Mouse (Mus musculus): ENCODE results near the gene S100a13. TPM values are rescaled to one million over a fixed set of nuclear protein-coding genes. Genes with fewer than 3 reads are reported as not detected.

S100a13 gene
- total and polyA plus RNA-seq, 2 experiments from 2014 or later, result 7.3 to 21.1 TPM

GRCm38 (mm10) chr3:90503444-90503843 lies 10.8 kb upstream of the S100a13 start:
- Histone ChIP-seq H3K27ac (ENCODE audit: low read depth, low read length) (no peak overlapping the region), H3K4me3 (ENCODE audit: low read depth, low read length) (no peak overlapping the region), H3K27me3 (ENCODE audit: insufficient read depth, low read length) (no peaks in the 10 kb centered on the region), H3K9ac (replicated peaks; ENCODE audit: low read length, poor library complexity, severe bottlenecking) (no peak overlapping the region), H3K4me2 (ENCODE audit: low read depth, low read length, poor library complexity, severe bottlenecking) (no peak overlapping the region), H3K9me3 (ENCODE audit: low read length) (no peaks in the 10 kb centered on the region), H3K4me1 (ENCODE audit: insufficient read depth, low read length) (peaks cover 7% of the 10 kb centered on the region; the same call in 1 of the 2 replicates), H3K36me3 (ENCODE audit: insufficient read depth, low read length) (peaks cover 31% of the 10 kb centered on the region; the same call in 1 of the 2 replicates)
- WGBS, result 71% methylated on average over 4 of the region's 4 CpGs
- ATAC-seq (ENCODE audit: low FRiP score) (no peak), DNase-seq (ENCODE audit: low spot score) (no peak)
- TF ChIP-seq CTCF (IDR thresholded peaks at IDR 0.05), result no peak

GRCm38 (mm10) chr3:90505216-90505615 lies 9.0 kb upstream of the S100a13 start:
- Histone ChIP-seq H3K27ac (ENCODE audit: low read depth, low read length) (no peak overlapping the region), H3K36me3 (ENCODE audit: insufficient read depth, low read length) (peaks cover 23% of the 10 kb centered on the region; the same call in 1 of the 2 replicates), H3K4me1 (ENCODE audit: insufficient read depth, low read length) (peaks cover 10% of the 10 kb centered on the region; the same call in 1 of the 2 replicates), H3K27me3 (ENCODE audit: insufficient read depth, low read length) (no peaks in the 10 kb centered on the region), H3K9ac (replicated peaks; ENCODE audit: low read length, poor library complexity, severe bottlenecking) (no peak overlapping the region), H3K4me2 (ENCODE audit: low read depth, low read length, poor library complexity, severe bottlenecking) (no peak overlapping the region), H3K4me3 (ENCODE audit: low read depth, low read length) (no peak overlapping the region), H3K9me3 (ENCODE audit: low read length) (no peaks in the 10 kb centered on the region)
- TF ChIP-seq CTCF (IDR thresholded peaks at IDR 0.05), result no peak
- ATAC-seq (ENCODE audit: low FRiP score) (no peak), DNase-seq (ENCODE audit: low spot score) (no peak)
- WGBS, result 92% methylated on average over 5 of the region's 5 CpGs

GRCm38 (mm10) chr3:90506362-90506761 lies 7.9 kb upstream of the S100a13 start:
- 97% methylated on average over 3 of the region's 3 CpGs for WGBS
- Histone ChIP-seq H3K4me3 (ENCODE audit: low read depth, low read length) (no peak overlapping the region), H3K9me3 (ENCODE audit: low read length) (no peaks in the 10 kb centered on the region), H3K4me1 (ENCODE audit: insufficient read depth, low read length) (peaks cover 10% of the 10 kb centered on the region; the same call in 1 of the 2 replicates), H3K27ac (ENCODE audit: low read depth, low read length) (no peak overlapping the region), H3K36me3 (ENCODE audit: insufficient read depth, low read length) (peaks cover 20% of the 10 kb centered on the region; the same call in 1 of the 2 replicates), H3K4me2 (ENCODE audit: low read depth, low read length, poor library complexity, severe bottlenecking) (no peak overlapping the region), H3K27me3 (ENCODE audit: insufficient read depth, low read length) (no peaks in the 10 kb centered on the region), H3K9ac (replicated peaks; ENCODE audit: low read length, poor library complexity, severe bottlenecking) (no peak overlapping the region)
- DNase-seq (ENCODE audit: low spot score) (no peak), ATAC-seq (ENCODE audit: low FRiP score) (no peak)
- TF ChIP-seq CTCF (IDR thresholded peaks at IDR 0.05), result no peak

GRCm38 (mm10) chr3:90508287-90508949 lies 5.8 kb upstream of the S100a13 start:
- peak overlapping the region; percentile 96 for H3K27ac ChIP-seq (ENCODE audit: low read depth, low read length)
- ATAC-seq (ENCODE audit: low FRiP score) (no peak), DNase-seq (ENCODE audit: low spot score) (no peak)
- H3K9ac ChIP-seq (replicated peaks; ENCODE audit: low read length, poor library complexity, severe bottlenecking), result peak overlapping the region; percentile 99
- H3K9me3 ChIP-seq (ENCODE audit: low read length), result no peaks in the 10 kb centered on the region
- peaks cover 7% of the 10 kb centered on the region; the same call in 1 of the 2 replicates for H3K36me3 ChIP-seq (ENCODE audit: insufficient read depth, low read length)
- H3K27me3 ChIP-seq (ENCODE audit: insufficient read depth, low read length), result 0 out of 2 replicates have a peak, but pooled peaks cover 5% of the 10 kb centered on the region
- TF ChIP-seq CTCF (IDR thresholded peaks at IDR 0.05), result peak; percentile 51
- H3K4me1 ChIP-seq (ENCODE audit: insufficient read depth, low read length), result peaks cover 10% of the 10 kb centered on the region; the same call in 1 of the 2 replicates
- peak overlapping the region; percentile 92 for H3K4me3 ChIP-seq (ENCODE audit: low read depth, low read length)
- 2% methylated on average over 20 of the region's 20 CpGs for WGBS
- peak overlapping the region; percentile 64 for H3K4me2 ChIP-seq (ENCODE audit: low read depth, low read length, poor library complexity, severe bottlenecking)

- Histone ChIP-seq H3K27ac (ENCODE audit: low read depth, low read length) (peak within 1 kb of the TSS; percentile 96), H3K4me2 (ENCODE audit: low read depth, low read length, poor library complexity, severe bottlenecking) (peak within 1 kb of the TSS; percentile 64), H3K9me3 (ENCODE audit: low read length) (no peaks in the 10 kb centered on the region), H3K36me3 (ENCODE audit: insufficient read depth, low read length) (peaks cover 6% of the 10 kb centered on the region; the same call in 1 of the 2 replicates), H3K9ac (replicated peaks; ENCODE audit: low read length, poor library complexity, severe bottlenecking) (peak within 1 kb of the TSS; percentile 99), H3K27me3 (ENCODE audit: insufficient read depth, low read length) (peaks cover 12% of the 10 kb centered on the region), H3K4me1 (ENCODE audit: insufficient read depth, low read length) (peaks cover 10% of the 10 kb centered on the region; the same call in 1 of the 2 replicates), H3K4me3 (ENCODE audit: low read depth, low read length) (peak within 1 kb of the TSS; percentile 92)
- peak; percentile 94 for ATAC-seq (ENCODE audit: low FRiP score)
- WGBS, result under 1% methylated on average over 64 of the region's 66 CpGs
- TF ChIP-seq CTCF (IDR thresholded peaks at IDR 0.05), result no peak
- peak; percentile 99 for DNase-seq (ENCODE audit: low spot score)
Measured at GRCm38 (mm10) chr3:90508950-90509746, 5.1 kb upstream of the S100a13 start, which contains the start of gene Chtop. Chtop (minus strand) TSS chr3:90509498.

All from midbrain, postnatal 0 days (tissue).